Mouse (Mus musculus) fibroblast of lung, adult 2 months (primary cell): Measurements from ENCODE around the gene Tyw5.

ENCODE experiments used
- DNase-seq: peaks from one replicate; pipeline ENCODE4 v3.0.0-alpha.2; 2011; ENCODE audit warnings: low read depth

Tyw5 gene

DNA sequence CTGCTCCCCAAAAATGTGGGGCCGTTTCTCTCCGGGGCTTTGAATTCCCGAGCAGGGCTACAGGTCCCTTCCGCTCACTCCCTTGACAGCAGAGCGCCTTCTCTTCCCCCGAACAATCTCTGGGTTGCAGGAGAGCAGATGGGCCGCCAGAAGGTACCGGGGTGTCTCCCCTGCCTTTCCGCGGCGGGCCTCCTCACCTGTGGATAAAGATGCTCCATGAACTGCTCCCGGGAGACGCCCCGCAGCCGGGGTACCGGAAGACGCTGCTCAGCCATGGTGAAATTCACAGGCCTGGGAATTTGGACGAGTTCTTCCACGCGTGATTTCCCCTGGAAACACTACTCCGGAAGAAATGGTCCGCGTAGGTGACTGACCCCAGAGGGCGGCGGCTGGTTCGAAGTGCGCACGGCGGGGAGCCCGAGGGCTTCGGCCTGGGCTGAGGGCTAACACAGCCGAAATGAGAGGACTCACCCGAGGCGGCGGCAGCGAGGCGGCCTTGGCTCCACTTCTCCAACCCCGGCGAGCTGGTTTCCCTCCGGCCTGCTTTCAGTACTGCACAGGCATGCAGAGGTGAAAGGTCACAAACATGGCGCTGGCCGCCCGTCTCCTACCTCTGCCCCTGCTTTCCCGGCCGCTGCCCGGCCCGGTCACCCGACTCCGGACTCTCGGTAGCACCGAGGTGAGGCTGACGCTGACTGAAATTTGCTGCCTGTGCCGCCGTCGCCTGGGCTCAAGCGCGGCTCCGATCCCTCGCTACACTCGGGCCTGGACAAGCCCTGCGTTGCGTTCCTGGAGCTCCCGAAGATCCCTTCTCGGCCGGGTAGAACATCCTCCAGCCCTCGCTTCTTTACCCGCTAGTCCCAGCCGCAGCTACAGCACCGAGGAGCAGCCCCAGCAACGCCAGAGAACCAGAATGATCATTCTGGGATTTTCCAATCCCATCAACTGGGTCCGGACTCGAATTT lies at the start of gene Tyw5, which contains the start of gene Maip1:
TSS of gene Tyw5 (minus strand) at position 915 of the 965 bp plus-strand sequence.
TSS of gene Maip1 (plus strand) at position 142 of the 965 bp plus-strand sequence.
- DNase-seq = no peak

DNA sequence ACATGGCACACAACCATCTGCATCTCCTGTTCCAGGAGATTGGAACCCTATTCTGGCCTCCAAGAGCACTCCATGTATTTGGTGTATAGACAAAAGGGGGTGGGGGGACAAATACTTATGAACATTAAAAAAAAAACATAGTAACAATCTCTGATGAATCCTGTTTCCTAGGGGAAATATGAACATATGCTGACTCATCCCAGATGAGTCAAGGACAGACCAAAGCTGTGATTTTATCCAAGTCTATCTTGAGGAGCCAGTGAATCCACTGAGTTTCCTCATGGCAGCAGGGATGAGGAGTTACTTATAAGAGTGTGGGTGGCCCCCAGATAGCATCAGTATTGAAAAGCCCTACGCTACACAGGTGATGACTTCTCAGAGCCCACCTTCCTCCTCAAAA lies 43.3 kb upstream of the Tyw5 start:
- no peak for DNase-seq

- DNase-seq = no peak
Measured at GRCm38 (mm10) chr1:57445679-57446078, 38.8 kb upstream of the Tyw5 start.

DNA sequence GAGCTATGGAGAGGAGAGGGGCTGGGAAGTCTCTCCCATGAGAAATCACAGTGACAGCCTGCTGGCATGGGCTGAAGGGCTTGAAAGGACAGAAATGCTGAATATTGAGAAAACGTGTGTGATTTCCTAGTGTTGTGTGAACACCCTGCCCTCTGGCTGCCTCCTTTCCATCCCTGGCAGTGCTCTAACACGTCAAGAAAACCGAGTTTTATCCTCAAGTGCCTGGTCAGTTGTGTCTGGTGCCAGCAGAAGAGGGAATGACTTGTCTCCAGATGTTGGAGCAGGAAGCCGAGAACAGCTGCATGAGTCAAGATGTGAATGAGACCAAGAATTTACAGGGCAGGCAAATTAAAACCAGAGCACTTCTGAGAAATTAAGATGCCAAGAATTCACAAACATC lies 33.9 kb upstream of the Tyw5 start:
- DNase-seq = peak; percentile 70

- DNase-seq = no peak
Measured at GRCm38 (mm10) chr1:57439026-57439425, 32.1 kb upstream of the Tyw5 start.

DNA sequence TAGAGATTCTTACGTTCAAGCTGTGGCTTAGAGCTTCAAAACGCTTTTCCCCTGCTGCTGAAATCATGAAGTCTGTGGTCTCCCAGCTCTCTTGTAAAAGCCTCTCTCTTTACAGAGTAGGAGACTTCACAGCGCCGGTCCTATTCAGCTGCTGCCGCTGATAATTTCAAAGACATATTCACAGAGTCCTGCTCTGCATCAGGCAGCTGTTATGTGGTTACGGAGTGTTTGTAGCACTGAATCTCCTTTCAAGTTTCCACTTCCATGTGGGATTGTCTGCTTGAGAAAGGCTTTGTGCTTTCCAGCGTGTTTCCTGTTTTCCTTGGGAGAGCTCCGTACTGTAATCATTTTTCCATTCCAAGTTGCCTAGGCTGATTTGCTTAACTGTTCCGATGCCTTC lies 30.1 kb upstream of the Tyw5 start:
- peak; percentile 42 for DNase-seq

- DNase-seq = peak; percentile 38
Measured at GRCm38 (mm10) chr1:57436408-57436807, 29.5 kb upstream of the Tyw5 start.

DNA sequence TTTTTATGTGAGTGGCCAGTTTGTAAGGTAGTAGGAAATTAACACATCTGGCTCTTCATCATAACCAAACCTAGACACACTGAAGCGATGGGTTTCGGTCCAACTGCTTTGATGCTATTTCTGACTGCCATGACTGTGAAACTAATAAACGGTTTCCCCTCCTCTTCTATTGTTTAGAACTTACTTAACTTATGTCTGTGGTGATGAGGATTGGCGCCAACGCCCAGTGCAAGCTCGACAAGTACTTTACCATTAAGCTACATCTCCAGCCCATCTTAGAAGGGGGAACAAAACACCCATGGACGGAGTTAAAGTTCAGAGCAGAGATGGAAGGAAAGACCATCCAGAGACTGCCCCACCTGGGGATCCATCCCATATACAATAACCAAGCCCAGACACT lies 26.2 kb upstream of the Tyw5 start:
- no peak for DNase-seq

DNA sequence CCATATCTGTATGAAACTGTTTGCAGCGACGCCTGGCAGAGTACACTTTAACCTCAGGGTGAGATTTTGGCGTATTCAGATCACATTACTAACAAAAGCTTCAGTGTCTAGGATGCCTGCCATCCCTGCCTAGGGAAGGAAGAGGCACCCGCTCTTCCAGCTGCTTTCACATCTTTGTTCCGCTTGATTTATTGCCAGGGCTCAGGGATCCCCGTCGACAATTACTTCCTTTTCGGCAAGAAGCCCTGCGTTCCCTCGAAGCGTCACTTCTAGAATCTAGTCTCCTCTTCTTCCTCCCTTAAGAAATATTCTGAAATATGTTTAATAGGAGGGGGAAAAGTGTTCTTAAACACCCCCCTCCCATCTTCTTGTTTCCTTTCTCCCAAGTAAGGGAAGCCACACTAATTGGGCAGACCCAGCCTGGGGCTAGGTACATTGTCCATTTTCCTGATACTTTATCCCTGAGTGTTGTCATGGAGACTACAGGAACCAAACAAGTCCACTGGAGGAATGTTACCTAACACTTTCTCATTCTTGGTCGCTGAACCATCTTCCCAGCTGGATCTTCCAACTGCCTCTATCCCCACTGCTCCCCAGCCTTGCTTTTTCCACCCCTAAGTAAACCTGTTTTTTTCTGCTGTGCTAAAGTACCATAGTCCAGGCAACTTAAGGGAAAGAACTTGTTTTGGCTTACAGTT lies 23.0 kb upstream of the Tyw5 start:
- DNase-seq = no peak

GRCm38 (mm10) chr1:57428368-57429308 lies 21.7 kb upstream of the Tyw5 start:
- no peak for DNase-seq

- DNase-seq = no peak
Measured at GRCm38 (mm10) chr1:57423696-57424095, 16.8 kb upstream of the Tyw5 start.

DNA sequence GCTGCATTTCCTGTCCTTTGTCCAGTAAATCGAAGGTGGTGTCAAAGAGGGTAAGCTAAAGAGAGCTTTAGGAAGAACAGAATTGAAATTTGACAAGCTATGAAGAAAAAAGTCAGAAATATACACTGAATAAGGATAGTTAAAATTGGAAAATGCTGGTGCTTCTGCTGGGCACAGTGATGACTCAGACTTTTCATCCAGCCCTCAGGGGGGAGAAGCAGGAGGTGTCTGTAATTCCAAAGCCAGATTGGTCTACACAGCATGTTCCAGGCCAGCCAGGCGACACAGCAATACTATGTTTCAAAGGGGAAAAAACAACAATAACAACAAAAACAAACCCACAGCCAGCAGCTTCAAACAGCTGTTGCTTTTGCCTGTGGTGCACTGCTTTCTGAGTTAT lies 6.5 kb upstream of the Tyw5 start:
- no peak for DNase-seq

DNA sequence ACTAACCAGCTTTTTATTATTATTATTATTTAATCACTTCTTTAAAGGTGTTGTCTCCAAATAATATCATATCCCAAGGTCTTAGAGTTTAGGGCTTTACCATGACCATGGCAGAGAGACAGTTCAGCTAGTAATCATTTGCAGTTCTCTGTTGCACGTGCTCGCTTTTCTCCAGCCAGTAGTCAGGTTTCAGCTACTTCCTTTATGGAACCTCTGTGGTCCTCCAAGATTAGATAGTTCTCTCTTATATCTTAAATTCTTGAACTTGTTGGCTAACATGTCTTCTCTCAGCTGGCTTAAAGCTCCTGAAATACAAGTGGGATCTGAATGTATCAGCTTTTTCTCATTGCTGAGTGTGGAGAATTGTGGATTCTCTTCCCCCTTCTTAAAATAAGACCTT lies 2.1 kb upstream of the Tyw5 start:
- DNase-seq = no peak

- DNase-seq = no peak
Measured at GRCm38 (mm10) chr1:57402116-57402515, 4.8 kb downstream of the Tyw5 start.

- DNase-seq = no peak
Measured at GRCm38 (mm10) chr1:57400877-57401276, 6.0 kb downstream of the Tyw5 start.

GRCm38 (mm10) chr1:57400321-57400720 lies 6.6 kb downstream of the Tyw5 start:
- no peak for DNase-seq

DNA sequence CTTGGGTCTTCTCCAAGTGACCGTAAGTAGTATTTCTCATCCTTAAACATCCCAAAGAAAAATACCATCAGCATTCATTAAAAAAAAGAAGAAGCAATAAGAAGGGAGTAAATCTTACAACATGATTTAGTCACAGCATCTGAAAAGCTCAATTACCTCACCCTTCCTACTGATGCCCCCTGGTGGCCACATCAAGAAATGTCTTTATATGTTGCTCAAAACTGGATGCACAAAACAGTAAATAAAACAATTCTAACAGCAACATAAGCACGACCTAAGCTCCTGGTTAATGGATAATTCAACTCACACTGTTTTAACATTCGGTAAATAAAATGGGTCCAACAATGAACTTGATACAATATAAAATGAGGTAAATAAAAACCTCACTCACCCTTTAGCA lies 12.8 kb downstream of the Tyw5 start:
- DNase-seq = no peak

DNA sequence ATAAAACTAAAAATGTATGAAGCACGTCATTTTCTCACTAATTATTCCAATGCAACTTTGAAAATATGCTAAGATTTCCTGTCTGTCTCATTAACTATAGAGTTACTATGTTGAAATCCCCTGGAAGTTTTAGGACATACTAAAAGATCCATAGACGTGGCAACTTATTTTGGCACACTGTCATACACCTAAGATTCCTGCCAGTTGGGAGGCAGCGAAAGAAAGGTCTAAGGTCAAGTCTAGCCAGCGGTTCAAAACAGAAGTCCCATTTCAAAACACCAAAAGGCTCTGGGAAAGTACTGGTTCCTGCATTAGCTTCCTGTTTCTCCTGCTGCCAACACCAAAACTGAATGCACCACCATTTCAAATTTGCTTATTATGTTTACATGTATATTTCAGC lies 14.5 kb downstream of the Tyw5 start:
- DNase-seq = no peak

DNA sequence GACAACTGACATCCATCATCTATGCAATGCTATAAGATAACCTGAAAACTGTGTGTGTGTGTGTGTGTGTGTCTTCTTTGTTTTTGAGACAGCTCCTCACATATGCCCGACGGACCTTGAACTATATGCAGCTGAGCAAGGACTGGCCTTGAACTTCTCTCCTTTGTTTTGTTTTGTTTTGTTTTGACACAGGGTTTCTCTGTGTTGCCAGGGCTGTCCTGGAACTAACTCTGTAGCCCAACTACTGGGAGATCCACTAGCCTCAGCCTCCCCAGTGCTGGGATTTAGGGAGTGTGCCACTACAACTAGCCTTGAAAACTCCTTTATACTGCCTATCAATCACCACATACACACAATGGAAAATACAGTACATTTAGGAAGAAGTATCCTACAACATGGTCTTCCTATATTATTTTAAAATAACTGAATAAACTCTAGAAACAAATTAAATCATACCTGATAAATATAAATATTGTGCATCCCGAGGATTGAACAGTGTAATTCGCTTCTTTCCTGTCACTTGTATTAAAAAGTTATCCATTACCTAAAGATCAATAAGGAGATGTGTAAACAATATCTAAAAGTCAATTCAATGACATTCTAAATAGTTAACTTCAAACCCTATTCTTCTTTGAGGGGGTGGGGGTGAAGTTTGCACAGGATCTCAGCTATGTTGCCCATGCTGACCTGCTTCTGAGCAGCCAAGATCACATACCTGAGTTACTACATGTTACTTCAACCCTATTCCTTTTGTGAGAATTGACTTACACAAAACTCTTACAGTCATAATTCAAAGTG lies 15.7 kb downstream of the Tyw5 start:
- no peak for DNase-seq

- DNase-seq = no peak
Measured at GRCm38 (mm10) chr1:57388402-57389155, 18.3 kb downstream of the Tyw5 start.
